In genomic region chr8:88023423-88023822, GRCm38 (mm10) we compare ENCODE assay signal across 8 mouse cellular contexts.
DNase-seq lines count a peak whose midpoint lies in the region; ATAC-seq and TF ChIP-seq lines count a peak whose summit lies in the region.

No protein-coding gene starts in this region.

- WGBS in embryonic facial prominence, embryonic 10.5 days: 14% methylated on average over 5 of the region's 5 CpGs
- WGBS in hindbrain, embryonic 15.5 days: 14% methylated on average over 5 of the region's 5 CpGs
- 12% methylated on average over 5 of the region's 5 CpGs for WGBS in neural tube, embryonic 13.5 days

- peak; percentile 84; the same call in 1 of the 2 replicates for ATAC-seq in hindbrain, embryonic 15.5 days (ENCODE audit: low FRiP score, low read depth)
- peak; percentile 80 for ATAC-seq in neural tube, embryonic 13.5 days (ENCODE audit: low read depth)

- H3K4me2 ChIP-seq in hindbrain, embryonic 15.5 days: no peak overlapping the region
- no peak overlapping the region for H3K4me2 ChIP-seq in neural tube, embryonic 13.5 days

- peaks cover 3% of the 10 kb centered on the region for H3K9me3 ChIP-seq in embryonic facial prominence, embryonic 10.5 days
- H3K9me3 ChIP-seq in hindbrain, embryonic 15.5 days: no peaks in the 10 kb centered on the region
- H3K9me3 ChIP-seq in neural tube, embryonic 13.5 days: 0 out of 2 replicates have a peak, but pooled peaks cover 2% of the 10 kb centered on the region

- no peaks in the 10 kb centered on the region for H3K36me3 ChIP-seq in embryonic facial prominence, embryonic 10.5 days (replicated peaks)
- no peaks in the 10 kb centered on the region for H3K36me3 ChIP-seq in hindbrain, embryonic 15.5 days
- no peaks in the 10 kb centered on the region for H3K36me3 ChIP-seq in neural tube, embryonic 13.5 days

- intact Hi-C loops in gastrocnemius, adult 2 months (cut with DNase I): loop anchor here (5.0 to 10.0 kb wide), 4 partner anchors 61 to 426 kb away; no protein-coding TSS in a partner anchor
- intact Hi-C loops in left cerebral cortex, postnatal 25 days (cut with DNase I): loop anchor here (2.0 to 5.0 kb wide), 2 partner anchors 306 to 429 kb away; no protein-coding TSS in a partner anchor

- peak; percentile 29 for DNase-seq in gastrocnemius, adult 2 months
- DNase-seq in gastrocnemius, adult 8-10 months (ENCODE audit: low spot score in 2 of 2): no peak
- peak; percentile 65 for DNase-seq in ZHBTc4 (ENCODE audit: low read depth, low spot score)
- DNase-seq in embryonic facial prominence, embryonic 10.5 days (ENCODE audit: low spot score): peak; percentile 64
- DNase-seq in left cerebral cortex, postnatal 25 days (ENCODE audit: low spot score in 2 of 2): peak; percentile 38 to 47
- DNase-seq in B cell, adult 2 months: no peak

- peaks cover 24% of the 10 kb centered on the region for H3K4me1 ChIP-seq in embryonic facial prominence, embryonic 10.5 days
- H3K4me1 ChIP-seq in hindbrain, embryonic 15.5 days (replicated peaks): peaks cover 9% of the 10 kb centered on the region
- peaks cover 14% of the 10 kb centered on the region; the same call in 1 of the 2 replicates for H3K4me1 ChIP-seq in neural tube, embryonic 13.5 days (replicated peaks)

- TF ChIP-seq CTCF in gastrocnemius, adult 2 months (IDR thresholded peaks at IDR 0.05): peak; percentile 63

- no peak overlapping the region for H3K4me3 ChIP-seq in gastrocnemius, adult 2 months
- H3K4me3 ChIP-seq in embryonic facial prominence, embryonic 10.5 days: no peak overlapping the region
- H3K4me3 ChIP-seq in hindbrain, embryonic 15.5 days: no peak overlapping the region
- no peak overlapping the region for H3K4me3 ChIP-seq in neural tube, embryonic 13.5 days

- no peak overlapping the region for H3K9ac ChIP-seq in hindbrain, embryonic 15.5 days
- H3K9ac ChIP-seq in neural tube, embryonic 13.5 days: no peak overlapping the region

- H3K27me3 ChIP-seq in embryonic facial prominence, embryonic 10.5 days (replicated peaks; ENCODE audit: low read depth, poor library complexity, severe bottlenecking): peaks cover 8% of the 10 kb centered on the region; the same call in 1 of the 2 replicates
- no peaks in the 10 kb centered on the region for H3K27me3 ChIP-seq in hindbrain, embryonic 15.5 days
- H3K27me3 ChIP-seq in neural tube, embryonic 13.5 days: no peaks in the 10 kb centered on the region

- no peak overlapping the region for H3K27ac ChIP-seq in gastrocnemius, adult 2 months
- no peak overlapping the region for H3K27ac ChIP-seq in embryonic facial prominence, embryonic 10.5 days (replicated peaks)
- no peak overlapping the region for H3K27ac ChIP-seq in hindbrain, embryonic 15.5 days (replicated peaks)
- H3K27ac ChIP-seq in neural tube, embryonic 13.5 days (replicated peaks): no peak overlapping the region

Comparison
In these comparisons a context has a peak if more than half of its experiments do, and no peak if none do; other contexts are left out.
1. DNase-seq: peak in gastrocnemius, adult 2 months (single experiment), ZHBTc4 (single experiment), embryonic facial prominence, embryonic 10.5 days (single experiment) and left cerebral cortex, postnatal 25 days (2 of 2); none in gastrocnemius, adult 8-10 months (0 of 2) and B cell, adult 2 months (0 of 2).